Mouse (Mus musculus) lung, postnatal 0 days (tissue): Measurements from ENCODE around the gene Cpb2. TPM values are rescaled to one million over a fixed set of nuclear protein-coding genes. Genes with fewer than 3 reads are reported as not detected.
A peak's percentile ranks its signal among the peaks of the same experiment; 100 is the strongest.

ENCODE experiments used
- ATAC-seq: fragments of 200-750 bp; cut with Nextera tagmentation; 2 replicates; pipeline ENCODE4 v1.8.0; 2017; ENCODE audit warnings: moderate library complexity
- DNase-seq: peaks from one replicate; pipeline ENCODE4 v3.0.0-alpha.2; 2016; ENCODE audit warnings: low spot score
- H3K27ac ChIP-seq: fragments of 300-500 bp; sonication (generic); 2 replicates; pipeline ENCODE4 v1.5.1; 2014; ENCODE audit warnings: antibody characterized with exemption, mild to moderate bottlenecking, low read length, mixed read lengths
- H3K27me3 ChIP-seq: fragments of 300-500 bp; sonication (generic); replicated peaks from 2 replicates; pipeline ENCODE4 v1.6.1; 2014; ENCODE audit warnings: low read length, mixed read lengths; ENCODE audit not compliant: insufficient read depth
- H3K36me3 ChIP-seq: fragments of 300-500 bp; sonication (generic); 2 replicates; pipeline ENCODE4 v1.6.1; 2014; ENCODE audit warnings: low read length, mixed read lengths; ENCODE audit not compliant: insufficient read depth
- H3K4me1 ChIP-seq: fragments of 300-500 bp; sonication (generic); 2 replicates; pipeline ENCODE4 v1.6.1; 2014; ENCODE audit warnings: antibody characterized with exemption, low read depth, low read length, mixed read lengths; ENCODE audit not compliant: insufficient read depth
- H3K4me2 ChIP-seq: fragments of 300-500 bp; sonication (generic); replicated peaks from 2 replicates; pipeline ENCODE4 v1.6.1; 2014; ENCODE audit warnings: low read depth, mild to moderate bottlenecking, low read length, moderate library complexity, mixed read lengths
- H3K4me3 ChIP-seq: fragments of 300-500 bp; sonication (generic); 2 replicates; pipeline ENCODE4 v1.5.1; 2014; ENCODE audit warnings: low read depth, low read length
- H3K9ac ChIP-seq: fragments of 300-500 bp; sonication (generic); replicated peaks from 2 replicates; pipeline ENCODE4 v1.6.1; 2014; ENCODE audit warnings: low read depth, mild to moderate bottlenecking
- H3K9me3 ChIP-seq: fragments of 300-500 bp; sonication (generic); 2 replicates; pipeline ENCODE4 v1.6.1; 2016; ENCODE audit warnings: low read length, mixed read lengths
- CTCF ChIP-seq: IDR thresholded peaks from 2 replicates; pipeline ENCODE4 v1.5.1; 2016; ENCODE audit warnings: antibody characterized with exemption, mild to moderate bottlenecking
- EP300 ChIP-seq: IDR thresholded peaks from 2 replicates; pipeline ENCODE4 v1.6.1; 2016; ENCODE audit warnings: antibody characterized with exemption, mild to moderate bottlenecking, control low read depth
- WGBS: fragments of 180-500 bp; shearing (Covaris S2); extraction: QIAGEN DNeasy Blood & Tissue Kit; methylation state at CpG from one replicate; pipeline ENCODE4 v1.1.7; 2014; 5-methylcytosine and 5-hydroxymethylcytosine counted together
- polyA plus RNA-seq: library from polyadenylated mRNA; unstranded; fragments of >200 nt; fragmentation: Nextera tagmentation; extraction: Ambion mirVana; gene quantifications from 2 replicates; pipeline ENCODE4 v1.2.1, GENCODE M21; 2015

Cpb2 gene
- polyA plus RNA-seq, 1 experiment from 2014 or later = not detected

- Histone ChIP-seq H3K4me1 (no peaks in the 10 kb centered on the region), H3K9me3 (no peaks in the 10 kb centered on the region), H3K9ac (no peak overlapping the region), H3K4me2 (no peak overlapping the region), H3K4me3 (no peak overlapping the region), H3K27me3 (no peaks in the 10 kb centered on the region), H3K36me3 (0 out of 2 replicates have a peak, but pooled peaks cover 5% of the 10 kb centered on the region), H3K27ac (no peak overlapping the region)
- ATAC-seq (peak; percentile 49; the same call in 1 of the 2 replicates), DNase-seq (peak; percentile 29)
- no peak for TF ChIP-seq CTCF
- TF ChIP-seq EP300 = no peak
- 60% methylated on average over 6 of the region's 6 CpGs for WGBS
Measured at GRCm38 (mm10) chr14:75222386-75222785, 19.7 kb upstream of the Cpb2 start.

GRCm38 (mm10) chr14:75227453-75228084 is 14.5 kb upstream of the Cpb2 start:
- DNase-seq = no peak
- ATAC-seq = no peak
- no peaks in the 10 kb centered on the region for H3K4me1 ChIP-seq
- no peak overlapping the region for H3K4me3 ChIP-seq
- H3K27ac ChIP-seq = no peak overlapping the region
- no peaks in the 10 kb centered on the region for H3K9me3 ChIP-seq
- H3K27me3 ChIP-seq = no peaks in the 10 kb centered on the region
- 71% methylated on average over 6 of the region's 6 CpGs for WGBS
- 0 out of 2 replicates have a peak, but pooled peaks cover 5% of the 10 kb centered on the region for H3K36me3 ChIP-seq
- no peak overlapping the region for H3K9ac ChIP-seq
- no peak overlapping the region for H3K4me2 ChIP-seq
- TF ChIP-seq CTCF (no peak), EP300 (no peak)

DNA sequence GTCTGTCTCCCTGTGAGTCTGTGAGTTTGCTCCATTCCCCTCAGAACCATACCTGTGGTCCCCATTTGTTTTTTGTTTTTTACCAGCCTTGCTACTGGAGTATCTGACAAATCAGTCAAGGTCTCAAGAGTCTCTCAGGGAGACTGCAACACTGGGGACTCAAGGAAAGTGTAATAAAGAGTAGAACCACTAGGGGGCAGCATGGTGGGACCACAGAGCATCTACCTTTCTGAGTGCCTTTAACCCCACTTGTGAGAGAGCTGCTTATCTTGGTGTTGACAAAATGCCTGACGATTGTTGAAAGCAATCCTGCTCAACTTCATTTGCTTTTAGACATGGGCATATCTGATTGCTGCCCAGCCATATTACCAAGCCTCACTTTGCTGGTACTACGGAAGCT is 12.3 kb upstream of the Cpb2 start:
- Histone ChIP-seq H3K27me3 (no peaks in the 10 kb centered on the region), H3K4me2 (no peak overlapping the region), H3K4me1 (no peaks in the 10 kb centered on the region), H3K9ac (no peak overlapping the region), H3K27ac (no peak overlapping the region), H3K4me3 (no peak overlapping the region), H3K9me3 (no peaks in the 10 kb centered on the region), H3K36me3 (no peaks in the 10 kb centered on the region)
- peak; percentile 35 for ATAC-seq
- DNase-seq = peak; percentile 44
- WGBS = 51% methylated on average over 2 of the region's 2 CpGs
- peak; percentile 71 for TF ChIP-seq CTCF
- TF ChIP-seq EP300 = no peak

GRCm38 (mm10) chr14:75233070-75233469 is 9.0 kb upstream of the Cpb2 start:
- no peaks in the 10 kb centered on the region for H3K36me3 ChIP-seq
- no peak overlapping the region for H3K4me2 ChIP-seq
- ATAC-seq (no peak), DNase-seq (no peak)
- H3K9me3 ChIP-seq = no peaks in the 10 kb centered on the region
- TF ChIP-seq EP300 (no peak), CTCF (no peak)
- no peak overlapping the region for H3K27ac ChIP-seq
- H3K9ac ChIP-seq = no peak overlapping the region
- no peaks in the 10 kb centered on the region for H3K4me1 ChIP-seq
- WGBS = 89% methylated on average over 5 of the region's 5 CpGs
- H3K4me3 ChIP-seq = no peak overlapping the region
- H3K27me3 ChIP-seq = no peaks in the 10 kb centered on the region

GRCm38 (mm10) chr14:75235552-75235951 is 6.5 kb upstream of the Cpb2 start:
- Histone ChIP-seq H3K9ac (no peak overlapping the region), H3K4me1 (no peaks in the 10 kb centered on the region), H3K36me3 (no peaks in the 10 kb centered on the region), H3K9me3 (no peaks in the 10 kb centered on the region), H3K4me2 (no peak overlapping the region), H3K27ac (no peak overlapping the region), H3K4me3 (no peak overlapping the region), H3K27me3 (no peaks in the 10 kb centered on the region)
- TF ChIP-seq CTCF (no peak), EP300 (no peak)
- DNase-seq (no peak), ATAC-seq (no peak)
- WGBS = 67% methylated on average over 8 of the region's 8 CpGs

DNA sequence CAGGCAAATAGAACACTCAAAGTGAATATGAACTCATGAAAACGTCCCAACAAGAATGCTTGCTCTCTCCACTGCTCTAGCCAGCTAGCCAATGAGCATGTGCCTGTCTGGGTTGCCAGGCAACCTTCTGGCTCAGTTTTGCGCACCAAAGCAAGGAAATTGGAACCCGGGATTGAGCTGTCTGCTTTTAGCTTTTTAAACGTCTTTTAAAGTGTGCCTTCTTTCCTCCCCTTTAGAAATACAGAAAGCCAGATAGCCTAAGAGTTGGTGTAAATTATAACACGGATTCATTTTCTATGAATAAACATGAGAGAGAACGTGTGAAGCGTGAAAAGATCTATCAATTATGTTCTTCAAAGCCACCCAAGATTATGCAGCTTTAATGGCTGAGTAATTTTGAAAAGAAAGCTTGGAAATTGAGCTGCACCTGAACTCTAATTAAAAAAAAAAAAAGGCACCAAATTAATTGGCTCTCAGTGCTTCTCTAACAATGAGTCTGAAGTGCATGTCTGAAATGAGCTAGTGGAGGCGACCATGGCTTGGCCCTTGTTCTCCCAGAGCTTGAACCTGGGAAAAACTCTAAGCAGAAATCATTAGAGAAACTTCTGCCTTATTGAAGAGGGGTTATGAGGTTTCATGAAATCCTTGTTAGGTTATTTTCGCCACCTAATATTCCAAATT is 6.0 kb upstream of the Cpb2 start:
- Histone ChIP-seq H3K27me3 (no peaks in the 10 kb centered on the region), H3K4me2 (no peak overlapping the region), H3K36me3 (no peaks in the 10 kb centered on the region), H3K4me1 (no peaks in the 10 kb centered on the region), H3K9me3 (no peaks in the 10 kb centered on the region), H3K4me3 (no peak overlapping the region), H3K9ac (no peak overlapping the region), H3K27ac (no peak overlapping the region)
- 59% methylated on average over 9 of the region's 9 CpGs for WGBS
- DNase-seq (no peak), ATAC-seq (no peak)
- TF ChIP-seq CTCF (no peak), EP300 (no peak)
